Mouse (Mus musculus): ENCODE data around the gene Lars2.
"Not testable (repeated sequence)": the region's sequence is repeated elsewhere in the genome, so short reads cannot be mapped to it uniquely, and the experiment has no call there.

DNA sequence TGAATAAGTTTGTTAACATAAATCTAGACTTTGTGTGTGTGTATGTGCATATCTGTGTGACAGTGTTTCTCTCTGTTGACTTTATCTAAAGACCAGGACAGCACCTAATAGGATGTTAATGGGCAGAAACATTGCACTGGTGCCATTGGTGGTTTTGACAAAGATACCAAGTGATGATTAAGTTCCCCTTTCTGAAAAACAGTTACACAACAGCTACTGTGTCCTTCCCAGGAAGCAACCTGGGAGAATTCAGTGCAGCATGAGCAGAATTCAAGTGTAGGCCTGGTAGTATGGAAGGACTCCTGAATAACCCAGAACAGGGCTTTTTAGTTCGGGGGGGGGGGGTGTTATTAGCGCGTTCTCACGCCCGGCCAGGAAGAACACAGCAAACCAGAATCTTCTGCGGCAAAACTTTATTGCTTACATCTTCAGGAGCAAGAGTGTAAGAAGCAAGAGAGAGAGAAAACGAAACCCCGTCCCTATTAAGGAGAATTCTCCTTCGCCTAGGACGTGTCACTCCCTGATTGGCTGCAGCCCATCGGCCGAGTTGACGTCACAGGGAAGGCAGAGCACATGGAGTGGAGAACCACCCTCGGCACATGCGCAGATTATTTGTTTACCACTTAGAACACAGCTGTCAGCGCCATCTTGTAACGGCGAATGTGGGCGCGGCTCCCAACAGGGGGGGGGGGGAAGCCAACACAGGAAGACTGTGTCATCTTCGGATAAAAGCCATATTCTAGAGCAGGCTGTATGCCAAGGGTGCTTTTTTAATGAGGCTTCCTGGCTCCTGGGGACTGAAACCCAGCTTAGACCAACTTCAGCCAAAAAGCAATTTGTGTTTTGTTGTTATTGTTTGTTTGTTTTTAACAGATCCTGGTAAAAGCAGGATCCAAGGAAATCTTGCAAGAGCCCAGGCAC lies 21.6 kb downstream of the Lars2 start:
- TF ChIP-seq CTCF (IDR thresholded peaks at IDR 0.05; ENCODE audit: extremely low read depth, insufficient read depth, insufficient read length, insufficient replicate concordance); POLR2A (IDR thresholded peaks at IDR 0.05; ENCODE audit: low read depth, low read length): not testable (repeated sequence)

Measured in spleen, adult 2 months (tissue).